Mouse (Mus musculus): ENCODE measurements around the gene Pgls.

Gene Pgls

GRCm38 (mm10) chr8:71562751-71563150, 29.2 kb upstream of the Pgls start:
- no peak for TF ChIP-seq GATA4 (IDR thresholded peaks at IDR 0.05; ENCODE audit: insufficient replicate concordance, low read length)

GRCm38 (mm10) chr8:71563992-71564391, 28.0 kb upstream of the Pgls start:
- TF ChIP-seq GATA4 (IDR thresholded peaks at IDR 0.05; ENCODE audit: insufficient replicate concordance, low read length), result no peak

- no peak for TF ChIP-seq GATA4 (IDR thresholded peaks at IDR 0.05; ENCODE audit: insufficient replicate concordance, low read length)
These were observed 25.5 kb upstream of the Pgls start, which contains the start of gene Nxnl1 for GRCm38 (mm10) chr8:71566501-71566900. Gene Nxnl1, minus strand, starts transcription at chr8:71566601.

- TF ChIP-seq GATA4 (IDR thresholded peaks at IDR 0.05; ENCODE audit: insufficient replicate concordance, low read length), result no peak
These were observed 24.4 kb upstream of the Pgls start for GRCm38 (mm10) chr8:71567587-71567986.

- TF ChIP-seq GATA4 (IDR thresholded peaks at IDR 0.05; ENCODE audit: insufficient replicate concordance, low read length), result no peak
These were observed 23.5 kb upstream of the Pgls start, which contains the start of gene Slc27a1 for GRCm38 (mm10) chr8:71568387-71568937. Gene Slc27a1, plus strand, starts transcription at chr8:71568882.

- no peak for TF ChIP-seq GATA4 (IDR thresholded peaks at IDR 0.05; ENCODE audit: insufficient replicate concordance, low read length)
These were observed 23.0 kb upstream of the Pgls start for GRCm38 (mm10) chr8:71568941-71569340.

- no peak for TF ChIP-seq GATA4 (IDR thresholded peaks at IDR 0.05; ENCODE audit: insufficient replicate concordance, low read length)
These were observed 22.3 kb upstream of the Pgls start for GRCm38 (mm10) chr8:71569366-71570290.

- TF ChIP-seq GATA4 (IDR thresholded peaks at IDR 0.05; ENCODE audit: insufficient replicate concordance, low read length), result no peak
These were observed 21.6 kb upstream of the Pgls start for GRCm38 (mm10) chr8:71570291-71570954.

GRCm38 (mm10) chr8:71572077-71572476, 19.9 kb upstream of the Pgls start:
- TF ChIP-seq GATA4 (IDR thresholded peaks at IDR 0.05; ENCODE audit: insufficient replicate concordance, low read length), result no peak

- no peak for TF ChIP-seq GATA4 (IDR thresholded peaks at IDR 0.05; ENCODE audit: insufficient replicate concordance, low read length)
These were observed 18.9 kb upstream of the Pgls start for GRCm38 (mm10) chr8:71572847-71573633.

GRCm38 (mm10) chr8:71574426-71574825, 17.6 kb upstream of the Pgls start:
- TF ChIP-seq GATA4 (IDR thresholded peaks at IDR 0.05; ENCODE audit: insufficient replicate concordance, low read length), result no peak

- TF ChIP-seq GATA4 (IDR thresholded peaks at IDR 0.05; ENCODE audit: insufficient replicate concordance, low read length), result no peak
These were observed 17.0 kb upstream of the Pgls start for GRCm38 (mm10) chr8:71575020-71575419.

- TF ChIP-seq GATA4 (IDR thresholded peaks at IDR 0.05; ENCODE audit: insufficient replicate concordance, low read length), result no peak
These were observed 14.1 kb upstream of the Pgls start for GRCm38 (mm10) chr8:71577856-71578387.

GRCm38 (mm10) chr8:71579009-71579408, 13.0 kb upstream of the Pgls start:
- no peak for TF ChIP-seq GATA4 (IDR thresholded peaks at IDR 0.05; ENCODE audit: insufficient replicate concordance, low read length)

- TF ChIP-seq GATA4 (IDR thresholded peaks at IDR 0.05; ENCODE audit: insufficient replicate concordance, low read length), result no peak
These were observed 12.5 kb upstream of the Pgls start for GRCm38 (mm10) chr8:71579476-71579875.

All from liver, adult (tissue).